Mouse (Mus musculus) lung, embryonic 14.5 days (tissue): ENCODE measurements around the gene Cerkl. TPM values are rescaled to one million over a fixed set of nuclear protein-coding genes. Genes with fewer than 3 reads are reported as not detected.

Experiments
- ATAC-seq: fragments of 200-750 bp; cut with Nextera tagmentation; 2 replicates; pipeline ENCODE4 v1.8.0; 2017; ENCODE audit warnings: mild to moderate bottlenecking, moderate TSS enrichment, moderate library complexity; ENCODE audit not compliant: insufficient read depth
- DNase-seq: peaks from one replicate; pipeline ENCODE4 v3.0.0-alpha.2; 2015
- H3K27ac ChIP-seq: fragments of 300-500 bp; sonication (generic); 2 replicates; pipeline ENCODE4 v1.5.1; 2014; ENCODE audit warnings: low read depth, mild to moderate bottlenecking, moderate library complexity
- H3K27me3 ChIP-seq: fragments of 300-500 bp; sonication (generic); 2 replicates; pipeline ENCODE4 v1.6.1; 2014; ENCODE audit warnings: low read length, control low read depth; ENCODE audit not compliant: insufficient read depth
- H3K36me3 ChIP-seq: fragments of 300-500 bp; sonication (generic); 2 replicates; pipeline ENCODE4 v1.6.1; 2014; ENCODE audit warnings: control low read depth; ENCODE audit not compliant: insufficient read depth
- H3K4me1 ChIP-seq: fragments of 300-500 bp; sonication (generic); 2 replicates; pipeline ENCODE4 v1.6.1; 2014; ENCODE audit warnings: antibody characterized with exemption, control low read depth; ENCODE audit not compliant: insufficient read depth
- H3K4me2 ChIP-seq: fragments of 300-500 bp; sonication (generic); 2 replicates; pipeline ENCODE4 v1.6.1; 2014; ENCODE audit warnings: mild to moderate bottlenecking
- H3K4me3 ChIP-seq: fragments of 300-500 bp; sonication (generic); 2 replicates; pipeline ENCODE4 v1.5.1; 2014; ENCODE audit warnings: low read depth, low read length
- H3K9ac ChIP-seq: fragments of 300-500 bp; sonication (generic); 2 replicates; pipeline ENCODE4 v1.6.1; 2014
- H3K9me3 ChIP-seq: fragments of 300-500 bp; sonication (generic); 2 replicates; pipeline ENCODE4 v1.6.1; 2016; ENCODE audit warnings: low read depth, low read length, control low read depth
- CTCF ChIP-seq: IDR thresholded peaks from 2 replicates; pipeline ENCODE4 v1.5.1; 2016; ENCODE audit warnings: antibody characterized with exemption, low read depth
- WGBS: fragments of 180-500 bp; shearing (Covaris S2); extraction: QIAGEN DNeasy Blood & Tissue Kit; methylation state at CpG from one replicate; pipeline ENCODE4 v1.1.7; 2014; 5-methylcytosine and 5-hydroxymethylcytosine counted together
- polyA plus RNA-seq: library from polyadenylated mRNA; unstranded; fragments of >200 nt; fragmentation: Nextera tagmentation; extraction: Ambion mirVana; gene quantifications from 2 replicates; pipeline ENCODE4 v1.2.1, GENCODE M21; 2014

The Cerkl gene
- polyA plus RNA-seq, 1 experiment from 2014 or later = 0.12 TPM

GRCm38 (mm10) chr2:79339003-79339402 lies 117.6 kb downstream of the Cerkl start:
- Histone ChIP-seq H3K4me2 (no peak overlapping the region), H3K36me3 (no peaks in the 10 kb centered on the region), H3K4me3 (no peak overlapping the region), H3K27me3 (no peaks in the 10 kb centered on the region), H3K4me1 (no peaks in the 10 kb centered on the region), H3K9ac (no peak overlapping the region), H3K27ac (no peak overlapping the region), H3K9me3 (no peaks in the 10 kb centered on the region)
- TF ChIP-seq CTCF = no peak
- 64% methylated on average over 1 of the region's 1 CpGs for WGBS
- ATAC-seq (no peak), DNase-seq (no peak)

- 63% methylated on average over 1 of the region's 1 CpGs for WGBS
- Histone ChIP-seq H3K4me3 (no peak overlapping the region), H3K4me1 (no peaks in the 10 kb centered on the region), H3K9ac (no peak overlapping the region), H3K27ac (no peak overlapping the region), H3K36me3 (no peaks in the 10 kb centered on the region), H3K4me2 (no peak overlapping the region), H3K27me3 (no peaks in the 10 kb centered on the region), H3K9me3 (no peaks in the 10 kb centered on the region)
- DNase-seq = no peak
- no peak for ATAC-seq
- TF ChIP-seq CTCF = peak; percentile 31
These were observed 120.4 kb downstream of the Cerkl start for GRCm38 (mm10) chr2:79336141-79336540.

GRCm38 (mm10) chr2:79334661-79335060 lies 121.9 kb downstream of the Cerkl start:
- no peak for ATAC-seq
- H3K27ac ChIP-seq = no peak overlapping the region
- no peaks in the 10 kb centered on the region for H3K9me3 ChIP-seq
- H3K4me1 ChIP-seq = no peaks in the 10 kb centered on the region
- H3K9ac ChIP-seq = no peak overlapping the region
- TF ChIP-seq CTCF = no peak
- H3K36me3 ChIP-seq = no peaks in the 10 kb centered on the region
- no peak overlapping the region for H3K4me3 ChIP-seq
- H3K27me3 ChIP-seq = no peaks in the 10 kb centered on the region
- no peak overlapping the region for H3K4me2 ChIP-seq
- no peak for DNase-seq

- Histone ChIP-seq H3K4me2 (no peak overlapping the region), H3K36me3 (no peaks in the 10 kb centered on the region), H3K27ac (no peak overlapping the region), H3K27me3 (no peaks in the 10 kb centered on the region), H3K9ac (no peak overlapping the region), H3K9me3 (no peaks in the 10 kb centered on the region), H3K4me1 (no peaks in the 10 kb centered on the region), H3K4me3 (no peak overlapping the region)
- ATAC-seq = no peak
- no peak for DNase-seq
- WGBS = 57% methylated on average over 2 of the region's 2 CpGs
- no peak for TF ChIP-seq CTCF
These were observed 128.5 kb downstream of the Cerkl start for GRCm38 (mm10) chr2:79328079-79328478.

GRCm38 (mm10) chr2:79316182-79316880 lies 140.3 kb downstream of the Cerkl start:
- no peaks in the 10 kb centered on the region for H3K27me3 ChIP-seq
- no peak overlapping the region for H3K4me3 ChIP-seq
- H3K4me1 ChIP-seq = no peaks in the 10 kb centered on the region
- H3K27ac ChIP-seq = no peak overlapping the region
- H3K36me3 ChIP-seq = no peaks in the 10 kb centered on the region
- 70% methylated on average over 9 of the region's 9 CpGs for WGBS
- no peak for TF ChIP-seq CTCF
- DNase-seq (peak; percentile 69), ATAC-seq (peak; percentile 83)
- no peak overlapping the region for H3K9ac ChIP-seq
- no peak overlapping the region for H3K4me2 ChIP-seq
- no peaks in the 10 kb centered on the region for H3K9me3 ChIP-seq

GRCm38 (mm10) chr2:79315108-79315507 lies 141.5 kb downstream of the Cerkl start:
- WGBS = 87% methylated on average over 4 of the region's 4 CpGs
- Histone ChIP-seq H3K4me1 (no peaks in the 10 kb centered on the region), H3K4me3 (no peak overlapping the region), H3K27ac (no peak overlapping the region), H3K27me3 (no peaks in the 10 kb centered on the region), H3K9ac (no peak overlapping the region), H3K36me3 (no peaks in the 10 kb centered on the region), H3K9me3 (no peaks in the 10 kb centered on the region), H3K4me2 (no peak overlapping the region)
- no peak for DNase-seq
- ATAC-seq = no peak
- TF ChIP-seq CTCF = no peak

- 49% methylated on average over 4 of the region's 4 CpGs for WGBS
These were observed 144.1 kb downstream of the Cerkl start for GRCm38 (mm10) chr2:79312499-79312898.

More at GRCm38 (mm10) chr2:79312499-79312898, 144.1 kb downstream of the Cerkl start:
- no peak overlapping the region for H3K9ac ChIP-seq
- H3K9me3 ChIP-seq = no peaks in the 10 kb centered on the region
- DNase-seq (peak; percentile 4), ATAC-seq (no peak)
- no peaks in the 10 kb centered on the region for H3K4me1 ChIP-seq
- no peaks in the 10 kb centered on the region for H3K36me3 ChIP-seq
- no peaks in the 10 kb centered on the region for H3K27me3 ChIP-seq
- no peak overlapping the region for H3K4me2 ChIP-seq
- H3K4me3 ChIP-seq = no peak overlapping the region
- TF ChIP-seq CTCF = no peak
- no peak overlapping the region for H3K27ac ChIP-seq
